Mouse (Mus musculus) E14TG2a.4 (cell line): ENCODE results near the gene Med16.

Experiments
- H3K27me3 ChIP-seq: 2 replicates; pipeline ENCODE4 v1.6.1; 2014; ENCODE audit warnings: low read length, control low read depth; ENCODE audit not compliant: insufficient read depth
- H3K36me3 ChIP-seq: 2 replicates; pipeline ENCODE4 v1.6.1; 2014; ENCODE audit warnings: low read length, control low read depth; ENCODE audit not compliant: insufficient read depth
- H3K4me1 ChIP-seq: replicated peaks from 2 replicates; pipeline ENCODE4 v1.6.1; 2014; ENCODE audit warnings: low read depth, low read length, control low read depth
- H3K4me3 ChIP-seq: replicated peaks from 2 replicates; pipeline ENCODE4 v1.5.1; 2014; ENCODE audit warnings: mild to moderate bottlenecking, low read length
- H3K9me3 ChIP-seq: 2 replicates; pipeline ENCODE4 v1.6.1; 2014; ENCODE audit warnings: low read length, control low read depth
- CTCF ChIP-seq: conservative IDR thresholded peaks from 2 replicates; pipeline ENCODE4 v1.5.1; 2014; ENCODE audit warnings: low read length
- NANOG ChIP-seq: IDR thresholded peaks from 2 replicates; pipeline ENCODE4 v1.6.1; 2014; ENCODE audit warnings: borderline replicate concordance, low read length, mixed read lengths
- POU5F1 ChIP-seq: IDR thresholded peaks from 2 replicates; pipeline ENCODE4 v1.6.1; 2014; ENCODE audit warnings: low read length, borderline replicate concordance

The Med16 gene

GRCm38 (mm10) chr10:79929967-79930825 is 21.5 kb upstream of the Med16 start:
- peaks cover 57% of the 10 kb centered on the region for H3K4me1 ChIP-seq
- no peak overlapping the region for H3K4me3 ChIP-seq
- peaks cover 34% of the 10 kb centered on the region for H3K27me3 ChIP-seq
- TF ChIP-seq NANOG (no peak), CTCF (no peak), POU5F1 (no peak)
- peaks cover 14% of the 10 kb centered on the region; the same call in 1 of the 2 replicates for H3K36me3 ChIP-seq
- H3K9me3 ChIP-seq, result 0 out of 2 replicates have a peak, but pooled peaks cover 2% of the 10 kb centered on the region

DNA sequence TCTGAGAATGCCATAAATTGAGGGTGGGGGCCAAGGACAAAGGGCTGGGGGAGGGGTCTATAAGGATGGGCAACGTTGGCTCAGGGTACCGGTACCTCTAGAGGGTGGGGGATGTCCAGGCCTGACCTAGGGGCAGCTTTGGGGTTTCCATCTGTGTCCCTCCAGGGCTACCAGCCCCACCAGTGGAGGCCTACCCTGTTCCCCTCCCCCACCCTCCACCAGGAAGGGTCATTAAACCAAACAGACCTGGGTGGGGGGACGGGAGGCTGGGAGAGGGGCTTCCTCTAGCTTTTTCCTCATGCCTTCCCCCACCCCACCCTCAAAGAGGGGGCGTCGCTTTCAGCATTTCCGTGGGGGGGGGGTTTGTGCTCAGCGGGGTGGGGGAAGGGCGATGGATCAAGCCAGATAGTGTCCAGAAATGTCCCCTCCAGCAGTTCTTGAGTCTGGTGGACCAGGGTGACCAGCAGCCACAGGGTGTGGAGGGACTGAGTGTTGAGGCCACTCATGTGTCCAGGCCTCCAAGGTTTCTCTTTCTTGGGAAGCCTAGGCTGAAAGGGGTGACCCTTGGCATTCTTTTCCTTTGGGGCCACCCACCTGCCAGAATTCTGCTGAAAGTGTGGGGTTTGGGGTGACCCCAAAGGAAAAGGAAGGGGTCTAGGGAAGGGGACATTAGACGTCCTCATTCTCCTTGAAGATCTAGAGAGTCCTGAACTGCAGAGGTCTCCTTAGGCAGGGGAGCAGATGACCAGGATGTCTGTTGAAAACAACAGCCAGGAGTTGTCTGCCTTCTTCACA is 20.4 kb upstream of the Med16 start:
- H3K4me1 ChIP-seq, result peaks cover 56% of the 10 kb centered on the region
- H3K9me3 ChIP-seq, result 0 out of 2 replicates have a peak, but pooled peaks cover 2% of the 10 kb centered on the region
- H3K4me3 ChIP-seq, result no peak overlapping the region
- TF ChIP-seq POU5F1 (no peak), CTCF (no peak), NANOG (no peak)
- H3K27me3 ChIP-seq, result peaks cover 35% of the 10 kb centered on the region
- H3K36me3 ChIP-seq, result peaks cover 14% of the 10 kb centered on the region; the same call in 1 of the 2 replicates

GRCm38 (mm10) chr10:79928030-79928694 is 19.4 kb upstream of the Med16 start:
- peaks cover 57% of the 10 kb centered on the region for H3K4me1 ChIP-seq
- peaks cover 14% of the 10 kb centered on the region; the same call in 1 of the 2 replicates for H3K36me3 ChIP-seq
- peaks cover 41% of the 10 kb centered on the region for H3K27me3 ChIP-seq
- peak overlapping the region; percentile 91 for H3K4me3 ChIP-seq
- TF ChIP-seq NANOG (no peak), POU5F1 (no peak), CTCF (no peak)
- H3K9me3 ChIP-seq, result 0 out of 2 replicates have a peak, but pooled peaks cover 2% of the 10 kb centered on the region

DNA sequence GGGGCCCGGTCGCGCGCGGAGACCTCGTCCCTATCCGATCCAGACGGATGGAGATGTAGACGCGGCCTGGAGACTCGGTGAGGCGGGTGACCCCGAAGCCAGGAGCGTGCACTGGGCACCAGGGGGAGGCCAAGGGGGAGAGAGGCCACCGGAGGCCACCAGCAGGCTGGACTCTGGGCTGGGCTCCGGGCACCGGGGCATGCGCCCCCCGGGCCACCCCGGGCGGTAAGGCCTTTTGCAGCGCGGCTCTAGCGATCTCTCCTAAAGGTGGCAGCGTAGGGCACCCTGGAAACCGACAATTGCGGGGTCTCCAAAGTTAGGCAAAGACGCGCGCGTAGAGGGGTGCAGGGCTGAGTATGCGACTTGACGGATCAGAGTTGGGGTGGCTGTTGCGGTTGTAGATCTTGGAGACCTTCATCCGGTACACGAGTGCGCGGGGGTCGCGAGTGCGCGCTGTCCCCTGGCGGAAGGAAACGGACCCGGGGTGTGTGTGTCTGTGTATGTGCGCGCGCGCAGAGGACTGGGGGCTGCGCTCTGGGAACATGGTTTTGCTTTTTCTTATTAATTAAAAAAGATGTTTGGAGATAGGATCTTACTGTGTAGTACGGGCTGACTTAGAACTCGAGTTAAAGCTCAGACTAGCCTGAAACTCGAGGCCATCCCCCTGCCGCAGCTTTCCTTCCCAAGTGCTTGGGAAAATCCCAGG is 18.8 kb upstream of the Med16 start:
- H3K36me3 ChIP-seq, result peaks cover 14% of the 10 kb centered on the region; the same call in 1 of the 2 replicates
- H3K9me3 ChIP-seq, result 0 out of 2 replicates have a peak, but pooled peaks cover 2% of the 10 kb centered on the region
- H3K4me1 ChIP-seq, result peaks cover 56% of the 10 kb centered on the region
- H3K4me3 ChIP-seq, result peak overlapping the region; percentile 91
- peaks cover 48% of the 10 kb centered on the region for H3K27me3 ChIP-seq
- TF ChIP-seq POU5F1 (no peak), NANOG (no peak), CTCF (no peak)

- TF ChIP-seq POU5F1 (no peak), CTCF (no peak), NANOG (no peak)
- peak within 1 kb of the TSS; percentile 91 for H3K4me3 ChIP-seq
- H3K27me3 ChIP-seq, result peaks cover 55% of the 10 kb centered on the region
- 0 out of 2 replicates have a peak, but pooled peaks cover 2% of the 10 kb centered on the region for H3K9me3 ChIP-seq
- peaks cover 10% of the 10 kb centered on the region; the same call in 1 of the 2 replicates for H3K36me3 ChIP-seq
- peaks cover 59% of the 10 kb centered on the region for H3K4me1 ChIP-seq
Measured at GRCm38 (mm10) chr10:79926491-79927323, 18.0 kb upstream of the Med16 start, which contains the start of gene Arid3a. Gene Arid3a (plus strand): TSS chr10:79927043.

- Histone ChIP-seq H3K27me3 (peaks cover 63% of the 10 kb centered on the region), H3K4me1 (peaks cover 65% of the 10 kb centered on the region), H3K9me3 (0 out of 2 replicates have a peak, but pooled peaks cover 2% of the 10 kb centered on the region), H3K4me3 (peak overlapping the region; percentile 91), H3K36me3 (peaks cover 3% of the 10 kb centered on the region; the same call in 1 of the 2 replicates)
- TF ChIP-seq POU5F1 (no peak), CTCF (no peak), NANOG (no peak)
Measured at GRCm38 (mm10) chr10:79925785-79926490, 17.2 kb upstream of the Med16 start.
